Mouse (Mus musculus): ENCODE measurements at regions not wholly inside any gene's neighbourhood (a gene's known extent, or its start where the extent isn't known, plus 50 kb on each side); places are given as distances from the start of the nearest gene placed in this dataset.
"Not testable (repeated sequence)": the region's sequence is repeated elsewhere in the genome, so short reads cannot be mapped to it uniquely, and the experiment has no call there.

DNA sequence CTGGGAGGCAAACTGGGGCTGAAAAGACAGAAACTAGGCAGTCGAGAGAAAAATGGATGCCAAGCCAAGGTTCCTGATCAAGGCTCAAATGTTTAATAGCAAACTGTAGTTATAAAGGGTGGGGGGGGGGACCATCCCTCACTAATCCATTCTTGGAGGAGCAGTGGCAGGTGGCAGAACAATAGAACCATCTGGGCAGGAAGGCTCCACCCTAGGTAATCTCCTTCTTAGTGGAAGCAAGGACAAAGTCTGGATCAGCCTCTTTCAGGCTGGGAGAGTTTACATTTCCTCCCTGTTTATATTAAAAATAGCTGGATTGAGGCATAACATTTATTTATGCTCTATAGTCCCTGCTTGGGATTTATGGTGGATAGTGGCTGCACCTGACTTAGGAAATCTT, 180.8 kb downstream of the Cdh9 start:
- DNase-seq (ENCODE audit: low spot score in 2 of 2) = no peak

DNA sequence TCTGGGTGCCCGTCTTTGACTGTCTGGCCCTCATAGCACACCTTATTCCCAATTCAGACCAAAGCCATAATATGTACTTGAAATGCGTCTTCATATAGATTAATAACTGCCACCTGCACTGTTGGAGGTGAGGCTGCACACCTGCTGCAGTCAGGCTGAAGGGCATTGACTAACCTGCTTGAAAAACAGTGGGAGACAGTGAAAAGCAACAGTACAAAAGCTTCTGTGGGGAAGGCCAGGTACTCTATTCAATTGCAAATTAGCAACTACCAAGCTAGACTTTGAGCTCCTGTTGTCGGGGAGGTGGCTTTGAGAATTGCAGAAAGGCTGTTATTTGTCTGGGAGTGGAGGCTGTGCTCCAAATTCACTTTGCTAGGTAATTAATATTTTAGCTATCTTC, 181.4 kb downstream of the Cdh9 start:
- not testable (repeated sequence) for DNase-seq (ENCODE audit: low spot score in 2 of 2)

DNA sequence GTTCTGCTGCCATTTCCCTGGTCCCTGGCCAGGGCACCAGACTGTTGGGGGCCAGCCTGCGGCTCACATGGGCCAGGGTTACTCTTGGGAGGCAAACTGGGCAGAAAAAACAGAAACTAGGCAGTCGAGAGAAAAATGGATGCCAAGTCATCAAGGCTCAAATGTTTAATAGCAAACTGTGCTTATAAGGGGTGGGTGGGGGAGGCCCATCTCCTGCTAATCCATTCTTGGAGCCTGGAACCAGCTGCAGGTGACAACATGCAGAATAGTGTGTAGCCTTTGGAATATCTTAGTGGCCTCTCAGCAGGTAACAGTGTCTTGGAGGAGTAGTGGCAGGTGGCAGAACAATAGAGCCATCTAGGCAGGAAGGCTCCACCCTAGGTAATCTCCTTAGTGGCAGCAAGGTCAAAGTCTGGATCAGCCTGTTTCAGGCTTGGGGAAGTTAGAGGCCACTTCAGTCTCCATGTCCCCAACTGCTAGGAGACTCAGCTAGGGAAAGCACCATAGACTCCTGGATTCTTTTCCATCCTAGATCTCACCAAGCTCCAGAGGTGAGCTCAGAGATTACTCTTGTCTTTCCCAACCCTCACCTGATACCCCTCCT, 186.5 kb downstream of the Cdh9 start:
- DNase-seq (ENCODE audit: low spot score in 2 of 2) = no peak

DNA sequence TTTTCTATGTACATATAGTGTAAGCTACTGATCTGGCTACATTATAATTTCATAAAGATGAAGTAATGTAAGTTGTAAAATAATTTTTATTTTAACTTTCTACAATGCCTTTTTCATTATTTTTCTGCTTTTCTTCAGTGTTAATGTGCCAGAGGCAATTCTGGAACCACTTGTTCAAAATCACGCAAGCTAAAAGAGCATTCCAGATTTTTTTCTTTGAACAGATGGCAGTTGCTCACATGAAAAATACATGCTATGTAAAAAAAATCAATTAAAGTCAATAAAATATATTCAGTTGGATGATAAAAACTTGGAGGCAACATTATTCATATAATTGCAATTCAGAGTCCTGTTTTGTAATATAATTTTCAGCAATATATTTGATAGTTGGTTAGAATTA, 194.7 kb downstream of the Cdh9 start:
- DNase-seq (ENCODE audit: low spot score in 2 of 2) = no peak

DNA sequence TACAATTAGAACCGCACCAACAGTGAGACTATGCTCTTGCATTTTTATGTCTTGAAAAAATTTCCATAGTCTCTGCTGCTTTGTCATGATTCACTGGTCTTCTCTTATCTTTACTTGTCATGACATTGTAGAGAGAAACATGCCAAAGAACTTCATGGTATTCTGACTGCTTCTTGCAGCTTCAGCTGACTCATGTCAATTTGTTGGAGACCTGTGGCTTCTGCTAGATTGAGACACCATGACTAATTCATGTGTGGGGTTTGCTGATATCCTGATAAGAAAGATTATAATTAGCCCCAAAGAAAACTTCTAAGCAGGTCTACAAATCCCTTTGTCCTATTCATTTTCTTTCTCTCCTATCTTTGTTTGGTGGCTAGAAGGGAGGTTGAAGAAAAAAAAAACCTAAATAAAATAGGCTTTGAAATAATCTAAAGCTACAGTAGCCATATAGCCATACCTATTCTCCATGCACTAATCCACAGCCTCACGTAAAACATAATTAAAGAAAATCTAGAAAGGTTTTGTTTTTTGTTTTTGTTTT, 204.7 kb downstream of the Cdh9 start:
- DNase-seq (ENCODE audit: low spot score in 2 of 2) = no peak

DNA sequence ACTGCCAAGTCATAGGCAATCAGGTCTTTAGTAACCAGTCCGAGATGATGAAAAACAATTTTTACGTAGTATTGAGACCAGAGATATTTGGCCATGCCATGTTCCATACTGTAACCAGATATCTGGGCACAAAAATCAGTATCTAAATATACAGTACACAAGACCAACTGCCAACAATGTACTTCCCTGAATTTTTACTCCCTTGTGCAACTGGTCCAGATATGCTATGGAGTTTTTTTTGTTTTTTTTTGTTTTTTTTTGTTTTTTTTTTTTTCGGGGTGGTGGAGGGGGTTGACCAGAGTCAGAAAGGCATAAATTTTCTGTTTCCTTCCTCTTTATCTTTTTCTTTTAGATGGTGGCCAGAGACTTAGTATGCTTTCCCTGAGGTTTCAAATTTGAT, 205.9 kb downstream of the Cdh9 start:
- DNase-seq (ENCODE audit: low spot score in 2 of 2) = no peak

DNA sequence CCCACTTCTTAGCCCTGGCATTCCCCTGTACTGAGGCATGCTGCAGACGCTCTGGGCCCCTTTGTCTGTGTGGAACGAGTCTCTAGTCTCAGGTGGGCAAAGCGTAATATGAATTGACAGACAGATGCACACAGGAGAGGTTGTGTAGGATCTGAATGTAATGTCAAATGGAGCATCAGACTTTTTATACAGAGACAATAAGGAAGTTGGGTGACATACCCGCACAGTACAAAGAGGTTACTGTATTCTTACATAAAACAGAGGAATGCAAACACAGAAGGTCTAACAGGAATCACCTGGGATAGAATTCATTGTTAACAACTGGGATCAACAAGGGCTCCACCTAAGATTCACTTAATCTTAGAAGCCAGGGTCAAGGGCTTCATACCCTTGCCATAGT, 247.3 kb downstream of the Cdh9 start:
- not testable (repeated sequence) for DNase-seq (ENCODE audit: low spot score in 2 of 2)

DNA sequence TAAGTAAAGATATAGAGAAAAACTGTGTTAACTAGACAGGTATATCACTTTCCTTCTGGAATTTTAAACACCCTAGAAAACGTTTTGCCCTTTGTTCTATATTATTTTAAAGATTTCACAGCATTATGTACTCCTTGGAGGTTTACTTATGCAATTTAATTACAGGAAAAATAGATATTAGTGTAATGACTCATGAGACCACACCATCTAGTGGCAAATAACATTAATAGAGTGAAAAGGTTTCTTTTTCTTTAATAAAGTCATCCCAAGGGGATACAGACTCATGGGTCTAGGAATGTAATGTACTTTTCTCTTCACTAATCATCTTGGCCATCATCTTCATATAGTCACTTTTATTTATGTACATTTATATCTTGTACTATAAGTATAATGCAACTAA, 262.3 kb downstream of the Cdh9 start:
- no peak for DNase-seq (ENCODE audit: low spot score in 2 of 2)

DNA sequence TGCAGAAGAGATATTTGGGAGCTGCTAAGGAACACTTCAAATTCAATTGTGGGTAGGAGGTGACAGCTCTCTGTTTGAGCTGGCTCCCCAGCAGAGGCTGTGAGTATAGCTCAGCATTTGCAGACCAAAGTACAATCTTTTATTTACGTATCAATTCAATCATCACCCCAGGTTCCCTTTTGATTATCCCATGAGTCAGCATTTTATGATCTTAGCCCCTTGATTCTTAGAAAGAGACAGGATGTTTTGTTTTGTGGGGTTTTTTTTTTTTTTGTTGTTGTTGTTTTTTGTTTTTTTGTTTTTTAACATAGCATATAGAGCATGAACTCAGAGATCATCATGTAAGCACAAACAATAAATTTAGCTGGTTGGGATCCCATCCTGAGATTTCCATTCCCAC, 267.1 kb downstream of the Cdh9 start:
- no peak for DNase-seq (ENCODE audit: low spot score in 2 of 2)

DNA sequence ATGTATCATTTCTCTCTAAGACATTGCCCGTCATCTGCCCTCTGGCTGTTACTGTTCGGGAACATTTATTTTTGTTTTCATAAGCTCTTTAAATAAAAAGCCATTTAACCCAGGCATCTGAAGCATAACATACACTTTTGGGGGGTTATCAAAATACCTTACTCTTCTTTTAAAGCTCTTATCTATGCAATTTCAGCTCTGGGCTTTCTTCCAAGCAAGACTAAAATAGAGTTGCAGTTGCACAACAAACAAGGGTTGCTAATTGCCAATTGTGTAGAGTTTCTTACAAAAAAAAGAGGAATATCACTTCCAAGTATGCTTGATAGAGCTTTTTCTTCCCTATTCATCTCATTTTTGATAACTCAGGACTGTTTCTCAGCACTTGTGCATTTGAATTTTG, 277.6 kb downstream of the Cdh9 start:
- DNase-seq (ENCODE audit: low spot score in 2 of 2) = no peak

DNA sequence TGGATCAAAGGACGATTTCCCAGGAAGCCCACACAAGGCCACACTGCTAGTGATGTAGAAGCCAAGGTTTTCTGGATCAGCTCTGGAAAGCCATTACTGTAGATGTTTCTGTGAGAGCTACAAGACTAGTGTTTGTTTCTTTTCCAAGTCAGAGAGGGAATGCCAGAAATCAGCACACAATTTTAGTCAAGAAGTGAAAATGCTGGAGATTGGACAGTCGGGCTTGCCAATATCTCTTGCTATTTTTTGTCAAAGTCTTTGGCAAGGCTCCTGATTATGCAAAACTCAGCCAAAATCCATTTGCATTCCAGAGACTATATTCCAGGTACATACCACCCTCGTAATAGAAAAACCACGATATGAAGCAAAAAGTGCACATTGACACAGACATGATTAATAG, 279.3 kb downstream of the Cdh9 start:
- DNase-seq (ENCODE audit: low spot score in 2 of 2) = no peak

DNA sequence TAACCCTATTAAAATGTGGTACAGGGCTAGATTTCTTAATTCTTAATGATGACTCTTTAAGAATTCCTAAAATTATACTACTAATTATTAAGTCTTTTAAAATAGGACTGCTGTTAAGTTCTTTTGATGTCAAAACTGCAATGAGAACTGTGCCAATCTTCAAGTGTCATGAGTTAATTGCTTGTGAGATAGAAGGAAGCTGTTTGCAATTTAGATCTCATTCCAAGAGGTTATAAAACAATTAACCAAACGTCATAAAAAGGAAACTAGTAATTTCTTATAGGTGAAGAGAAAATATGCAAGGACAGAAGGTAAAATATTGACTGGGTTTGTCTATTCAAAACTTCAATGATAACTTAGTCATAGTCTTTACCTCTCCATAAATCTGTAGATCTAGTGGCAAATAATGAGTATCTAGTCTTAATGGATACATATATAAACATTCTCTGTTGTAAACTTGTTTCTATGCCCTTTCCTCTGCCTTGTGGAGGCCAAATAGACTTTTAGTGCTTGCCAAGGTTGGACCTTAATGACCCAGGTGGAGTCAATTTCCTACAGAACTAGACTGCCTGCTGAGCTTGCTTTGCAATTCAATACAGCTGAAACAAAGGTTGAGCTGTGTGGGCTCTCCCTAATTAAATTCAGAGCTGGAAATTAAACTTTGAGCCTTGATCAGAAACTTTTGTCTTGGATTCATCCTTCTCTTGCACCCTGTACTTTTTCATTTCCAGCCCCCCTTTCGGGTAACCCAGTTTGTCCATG, 320.5 kb downstream of the Cdh9 start:
- no peak for DNase-seq (ENCODE audit: low spot score in 2 of 2)

DNA sequence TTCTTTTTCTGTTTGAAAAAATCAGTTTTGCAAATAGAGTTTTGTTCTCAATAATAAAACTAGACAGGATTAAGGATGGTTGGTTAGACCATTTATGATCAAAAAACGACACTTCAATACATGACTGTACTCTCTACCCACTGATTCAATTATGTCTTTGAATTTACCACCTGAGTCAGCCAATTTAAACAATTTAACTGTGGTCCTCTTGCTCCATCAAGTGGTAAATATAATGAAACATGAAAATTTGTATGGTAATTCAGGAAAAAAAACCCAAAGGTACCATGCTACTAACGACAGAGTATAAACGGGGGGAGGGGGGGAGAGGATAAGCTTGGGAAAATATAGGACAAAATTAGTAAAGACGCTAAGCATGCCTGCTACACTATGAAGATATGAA, 341.2 kb downstream of the Cdh9 start:
- DNase-seq (ENCODE audit: low spot score in 2 of 2) = no peak

DNA sequence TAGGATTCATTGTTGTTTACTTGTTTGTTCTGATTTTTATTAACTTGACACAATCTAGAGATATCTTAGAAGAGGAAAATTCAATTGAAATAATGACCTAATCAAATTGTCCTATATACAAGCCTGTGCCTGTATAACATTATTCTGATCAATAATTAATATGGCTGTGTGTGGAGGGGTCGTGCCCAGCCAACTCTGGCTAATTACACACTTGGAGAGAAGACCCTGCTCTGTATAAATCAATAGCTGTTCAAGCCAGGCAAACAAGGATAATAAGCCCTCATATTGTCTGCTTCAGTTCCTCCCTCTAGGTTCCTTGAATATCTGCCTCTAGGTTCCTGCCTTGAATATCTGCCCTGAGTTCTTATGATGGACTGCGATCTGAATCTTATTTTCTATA, 355.5 kb downstream of the Cdh9 start:
- DNase-seq (ENCODE audit: low spot score in 2 of 2) = no peak

DNA sequence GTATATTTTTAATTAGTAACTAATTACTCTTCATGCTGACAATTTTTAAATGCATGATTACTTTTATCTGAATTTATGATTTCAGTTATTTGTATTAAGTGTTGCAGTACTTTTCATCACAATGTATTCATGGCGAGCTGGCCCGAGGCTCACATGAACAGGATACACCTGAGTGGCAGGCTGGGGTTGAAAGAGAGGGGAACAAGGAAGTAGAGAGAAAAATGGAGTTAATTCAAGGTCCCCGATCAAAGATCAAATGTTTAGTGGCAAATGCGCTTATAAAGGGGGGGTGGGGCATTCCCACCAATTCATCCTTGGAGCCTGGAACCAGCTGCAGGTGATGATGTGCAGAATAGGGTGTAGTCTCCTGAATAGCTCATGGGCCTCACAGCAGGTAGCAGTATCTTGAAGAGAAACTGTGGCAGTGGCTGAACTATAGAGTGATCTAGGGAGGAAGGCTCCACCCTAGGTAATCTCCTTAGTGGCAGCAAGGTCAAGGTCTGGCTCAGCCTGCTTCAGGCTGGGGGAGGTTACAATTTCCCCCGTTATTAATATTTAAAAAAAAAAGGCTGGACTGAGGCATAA, 360.2 kb downstream of the Cdh9 start:
- DNase-seq (ENCODE audit: low spot score in 2 of 2) = no peak

DNA sequence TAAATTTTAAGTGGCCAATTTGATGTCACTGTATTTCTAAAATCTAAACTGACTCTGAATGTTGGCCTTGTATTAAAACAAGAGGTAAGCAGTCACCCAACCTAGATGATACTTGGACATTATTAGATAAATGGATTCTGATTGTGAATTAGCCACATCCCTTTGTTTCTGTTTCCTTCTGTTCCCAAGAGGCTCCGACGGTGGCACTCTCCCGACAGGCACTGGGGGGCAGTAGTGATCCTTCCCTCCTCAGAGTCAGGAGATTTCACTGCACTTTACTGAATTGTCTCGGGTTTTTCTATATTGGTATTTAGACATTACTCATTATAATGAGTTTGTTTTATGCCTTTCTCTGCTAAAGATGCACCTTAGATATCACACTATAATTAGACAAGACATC, 370.4 kb downstream of the Cdh9 start:
- DNase-seq (ENCODE audit: low spot score in 2 of 2) = peak; percentile 32 to 79

DNA sequence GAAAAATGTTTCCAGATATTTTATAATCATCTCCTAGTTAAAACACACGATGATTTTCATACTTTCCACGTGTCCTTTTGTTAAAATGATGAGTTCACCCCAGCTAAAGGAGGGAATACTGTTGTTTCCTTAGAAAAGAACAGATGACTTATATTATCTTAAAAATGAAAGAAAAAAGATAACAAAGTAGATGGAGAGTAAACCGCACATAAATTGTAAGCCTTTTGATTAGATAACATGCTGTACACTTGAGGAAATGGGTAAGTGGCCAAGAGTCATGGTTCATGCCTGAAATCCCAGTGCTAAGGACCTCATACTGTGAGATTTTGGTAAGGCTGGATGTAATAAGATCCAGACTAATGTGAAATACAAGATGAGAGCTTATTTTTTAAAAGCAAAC, 372.6 kb downstream of the Cdh9 start:
- no peak for DNase-seq (ENCODE audit: low spot score in 2 of 2)

DNA sequence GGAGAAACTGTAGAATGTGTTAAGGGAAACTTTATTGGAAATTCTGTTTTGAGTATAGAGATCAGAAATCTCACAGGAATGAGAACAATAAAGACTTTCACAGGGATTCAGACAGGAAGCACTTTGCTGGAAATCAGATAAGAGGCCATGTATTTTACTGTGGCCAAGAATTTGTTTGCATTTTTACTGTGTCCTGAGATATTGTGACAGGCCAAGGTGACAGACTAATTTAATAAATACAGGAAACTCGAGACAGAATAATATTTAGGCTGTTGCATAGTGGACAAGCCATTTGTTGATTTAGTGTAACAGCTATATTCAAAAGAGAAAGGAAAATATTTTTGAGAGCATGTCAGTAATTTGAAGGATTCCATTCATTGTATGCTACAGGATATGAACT, 407.2 kb downstream of the Cdh9 start:
- DNase-seq (ENCODE audit: low spot score in 2 of 2) = no peak

DNA sequence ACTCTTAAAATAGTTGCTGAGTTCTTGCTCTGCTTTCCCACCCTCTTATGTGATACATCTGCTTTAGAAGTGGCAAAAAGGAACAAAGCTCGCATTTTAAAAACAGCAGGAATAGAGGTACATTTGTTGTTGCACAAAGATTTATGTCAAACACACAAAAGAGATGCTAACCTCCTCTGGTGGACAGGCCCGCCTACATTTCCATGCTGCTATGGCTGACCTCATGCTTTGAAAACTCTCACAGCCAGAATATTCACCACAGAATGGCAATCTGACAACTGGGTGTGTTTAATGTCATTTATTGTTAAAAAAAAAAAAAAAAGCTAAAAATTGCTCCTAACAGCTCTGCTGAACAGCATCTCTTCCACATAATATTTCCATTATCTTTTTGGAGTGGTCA, 451.6 kb downstream of the Cdh9 start:
- no peak for DNase-seq (ENCODE audit: low spot score in 2 of 2)

DNA sequence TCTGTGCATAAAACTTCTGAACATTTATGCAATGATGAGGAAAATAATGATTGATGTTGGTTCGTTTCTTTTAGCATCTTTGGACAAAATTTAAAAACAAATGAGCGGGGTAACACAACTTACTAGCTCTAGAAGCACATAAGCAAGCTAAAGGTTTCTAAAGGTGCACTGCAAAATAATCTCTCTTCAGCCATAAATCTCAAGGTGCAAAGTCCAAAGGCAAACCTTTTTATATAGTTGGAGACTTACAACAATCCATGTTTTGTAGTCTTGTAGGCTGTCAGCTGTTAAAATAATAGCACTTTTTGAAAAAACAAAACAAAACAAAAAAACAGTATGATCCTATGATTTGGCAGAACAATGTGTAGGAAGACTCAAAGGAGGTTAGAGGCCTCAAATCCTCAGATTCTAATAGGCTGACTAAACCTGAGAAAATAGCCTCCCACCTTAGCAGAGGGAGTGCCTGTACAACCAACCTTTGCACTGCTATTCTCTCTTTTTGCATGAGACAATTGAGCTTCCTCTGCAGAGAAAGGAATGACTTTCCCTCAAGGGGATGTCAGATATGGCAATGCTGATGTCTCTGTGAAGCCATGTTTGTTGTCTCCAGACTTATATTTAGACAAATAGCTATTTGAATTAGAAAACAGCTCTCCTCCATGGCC, 452.9 kb downstream of the Cdh9 start:
- DNase-seq (ENCODE audit: low spot score in 2 of 2) = no peak

DNA sequence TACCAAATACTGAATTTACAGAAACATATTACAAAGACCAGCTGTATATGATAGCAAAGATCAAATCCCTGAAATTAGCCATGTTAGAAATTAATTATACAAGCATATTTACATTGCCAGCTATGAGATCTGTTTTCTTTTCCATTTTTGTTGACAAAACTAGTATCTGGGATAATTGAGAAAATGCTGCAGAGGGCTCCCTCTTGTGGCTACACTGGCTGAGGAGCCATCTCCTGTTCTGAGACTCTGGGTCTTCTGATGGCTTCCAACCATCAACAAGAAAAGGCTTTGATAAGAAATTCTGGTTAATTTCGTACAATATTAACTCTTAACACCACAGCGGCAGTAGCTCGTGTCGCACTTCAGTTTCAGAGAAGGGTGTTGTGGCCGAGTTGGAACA, 466.9 kb downstream of the Cdh9 start:
- DNase-seq (ENCODE audit: low spot score in 2 of 2) = no peak

DNA sequence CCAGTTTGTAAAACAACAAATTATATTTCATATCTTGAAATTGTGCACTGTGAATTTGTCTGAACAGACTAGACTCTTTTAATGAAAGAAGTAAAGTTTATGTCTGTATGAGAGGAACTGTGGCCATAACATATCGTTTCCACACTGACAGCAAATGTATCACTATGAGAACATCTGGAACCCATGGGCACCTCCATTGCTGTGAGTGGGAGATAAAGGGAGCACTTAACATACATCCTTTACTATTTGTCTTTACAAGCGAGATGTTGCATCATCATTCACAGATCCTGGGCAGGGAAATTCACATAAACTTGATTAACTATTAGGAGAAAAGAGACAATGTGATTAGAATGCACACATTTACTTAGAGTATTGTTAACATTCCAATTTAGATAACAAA, 476.2 kb downstream of the Cdh9 start:
- no peak for DNase-seq (ENCODE audit: low spot score in 2 of 2)

DNA sequence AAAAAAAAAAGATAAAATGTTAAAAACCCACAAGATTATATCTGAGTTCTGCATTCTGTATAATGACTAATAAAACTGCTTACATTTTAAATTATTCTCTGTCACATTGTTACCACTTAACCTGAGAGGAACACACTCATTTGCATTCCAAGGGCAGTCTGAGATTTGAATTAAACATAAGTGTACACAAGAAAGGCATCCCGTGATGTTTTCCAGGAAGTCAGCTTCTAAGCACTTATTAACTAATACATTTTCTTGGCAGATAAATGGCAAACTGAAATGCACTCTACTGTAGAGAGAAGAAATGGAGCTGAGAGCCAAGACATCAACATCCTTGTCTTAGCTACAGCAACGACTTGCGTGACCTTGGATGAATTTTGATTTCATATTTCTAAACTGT, 516.5 kb downstream of the Cdh9 start:
- no peak for DNase-seq (ENCODE audit: low spot score in 2 of 2)

All from frontal cortex, postnatal 14 days (tissue).